Mouse (Mus musculus) megakaryocyte, adult 5-6 weeks (primary cell): ENCODE measurements around the gene Pigv. TPM values are rescaled to one million over a fixed set of nuclear protein-coding genes. Genes with fewer than 3 reads are reported as not detected.
"Not testable (repeated sequence)": the region's sequence is repeated elsewhere in the genome, so short reads cannot be mapped to it uniquely, and the experiment has no call there.

Source experiments
- ATAC-seq: 2 replicates; pipeline ENCODE4 v1.8.0; 2016; ENCODE audit warnings: mild to moderate bottlenecking, inconsistent platforms; ENCODE audit not compliant: poor library complexity, severe bottlenecking
- total RNA-seq, 2 experiments: library from RNA; stranded (forward) in 1 of 2; stranded (reverse) in 1 of 2; fragments of 153-499, 151-499 nt in 1 of 2; fragments of 221-1000, 200-1000 nt in 1 of 2; gene quantifications; 2 replicates each; pipeline versions ENCODE4 v1.2.3 to v1.2.4; 2015 to 2017

Gene Pigv
- total RNA-seq, 2 experiments from 2014 or later = 7.5 to 7.9 TPM

DNA sequence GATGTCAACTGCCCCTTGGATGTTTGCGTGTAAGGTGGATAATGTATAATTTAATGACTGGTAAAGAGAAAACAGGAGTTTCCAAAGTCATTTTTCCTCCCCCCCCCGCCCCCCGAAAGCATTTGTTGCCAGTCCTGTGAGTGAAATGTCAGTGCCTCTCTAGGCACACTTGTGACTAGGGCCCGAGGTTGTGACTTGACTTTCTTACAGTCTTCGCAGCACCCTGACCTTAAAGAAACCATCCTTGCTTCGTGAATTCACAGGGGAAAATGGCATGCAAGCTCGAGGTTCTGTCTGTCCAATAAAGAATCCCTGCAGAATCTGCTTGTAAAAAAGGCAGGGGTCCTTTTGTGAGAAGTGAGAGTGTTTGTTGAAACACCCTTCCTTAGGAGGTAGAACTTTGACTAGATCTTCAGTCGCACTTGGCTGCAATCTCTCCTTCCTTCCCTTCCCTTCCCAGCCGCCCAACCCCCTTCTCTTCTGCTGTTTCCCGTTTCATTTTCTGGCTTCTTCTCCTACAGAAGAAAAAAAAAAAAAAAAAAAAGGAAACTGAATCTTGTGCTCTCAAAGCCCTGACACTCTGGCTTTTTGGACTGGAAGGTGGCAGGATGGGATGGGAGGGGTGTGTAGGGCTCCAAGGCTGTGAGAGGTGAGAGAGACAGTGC lies 1.4 kb upstream of the Pigv start:
- ATAC-seq = 0 out of 2 replicates have a peak, but pooled peaks have one; percentile 9

- peak; percentile 16 for ATAC-seq
Observed at GRCm38 (mm10) chr4:133672845-133673647, 599 bp upstream of the Pigv start.

- peak; percentile 25; the same call in 1 of the 2 replicates for ATAC-seq
Observed at GRCm38 (mm10) chr4:133671184-133671880, 1.1 kb downstream of the Pigv start.

- no peak for ATAC-seq
Observed at GRCm38 (mm10) chr4:133669652-133670210, 2.7 kb downstream of the Pigv start.

GRCm38 (mm10) chr4:133668537-133668936 lies 3.9 kb downstream of the Pigv start:
- ATAC-seq = no peak

DNA sequence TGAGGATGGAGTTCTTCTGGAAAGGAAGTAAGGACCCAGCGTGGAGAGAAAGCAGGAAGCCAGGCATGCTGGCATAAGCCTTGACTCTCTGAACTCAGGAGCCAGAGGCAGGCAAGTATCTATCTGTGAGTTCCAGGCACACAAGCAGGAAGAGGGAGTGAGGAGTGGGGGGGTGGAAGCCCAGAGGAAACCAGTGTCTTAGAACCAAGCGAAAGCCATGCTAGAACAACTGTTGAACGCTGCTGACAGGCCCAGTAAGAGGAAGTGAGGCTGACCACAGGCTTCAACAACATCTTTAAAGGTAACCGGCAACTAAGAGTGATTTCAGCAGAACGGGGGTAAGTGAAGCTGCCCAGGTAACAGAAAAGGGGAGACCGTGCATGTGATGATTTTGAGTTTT lies 6.2 kb downstream of the Pigv start:
- ATAC-seq = peak; percentile 81

DNA sequence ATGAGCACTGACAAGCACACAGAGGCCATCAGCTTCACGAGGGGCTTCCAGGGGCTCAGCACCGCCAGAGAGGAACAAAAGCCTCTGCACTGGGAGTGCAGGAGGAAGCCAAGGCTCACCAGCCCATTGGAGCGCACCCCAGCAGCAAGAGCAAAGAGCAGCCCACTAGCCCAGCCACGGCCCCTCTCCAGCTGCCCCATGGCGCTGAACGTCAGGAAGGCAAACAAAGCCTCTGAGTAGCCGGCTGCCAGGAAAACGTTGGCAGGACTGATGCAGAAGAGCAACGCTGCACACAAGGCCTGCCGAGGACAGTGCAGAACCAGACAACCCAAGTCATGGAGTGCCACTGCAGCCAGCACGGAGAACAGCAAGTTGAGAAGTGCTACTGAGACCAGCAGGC lies 7.3 kb downstream of the Pigv start:
- ATAC-seq = no peak

GRCm38 (mm10) chr4:133662945-133663344 lies 9.5 kb downstream of the Pigv start:
- no peak for ATAC-seq

DNA sequence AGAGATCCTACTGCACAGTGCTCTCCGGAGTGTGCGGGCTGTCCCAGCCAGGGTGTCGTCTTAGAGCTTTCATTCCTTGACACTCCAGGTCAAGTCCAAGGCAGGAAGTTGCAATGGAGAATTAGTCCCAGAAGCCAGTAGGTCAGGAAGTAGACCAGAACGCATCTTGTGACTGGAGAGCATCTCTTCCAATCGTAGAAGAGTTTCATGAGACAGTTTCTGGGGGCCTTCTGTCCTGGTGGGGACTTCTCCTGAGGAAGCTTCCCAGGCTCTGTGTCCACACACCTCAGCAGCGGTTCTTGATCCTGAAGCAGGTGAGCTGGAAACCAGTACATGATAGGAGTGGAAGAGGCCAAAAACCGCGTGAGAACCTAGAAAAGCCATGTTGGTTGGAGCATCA lies 10.0 kb downstream of the Pigv start:
- ATAC-seq = no peak

DNA sequence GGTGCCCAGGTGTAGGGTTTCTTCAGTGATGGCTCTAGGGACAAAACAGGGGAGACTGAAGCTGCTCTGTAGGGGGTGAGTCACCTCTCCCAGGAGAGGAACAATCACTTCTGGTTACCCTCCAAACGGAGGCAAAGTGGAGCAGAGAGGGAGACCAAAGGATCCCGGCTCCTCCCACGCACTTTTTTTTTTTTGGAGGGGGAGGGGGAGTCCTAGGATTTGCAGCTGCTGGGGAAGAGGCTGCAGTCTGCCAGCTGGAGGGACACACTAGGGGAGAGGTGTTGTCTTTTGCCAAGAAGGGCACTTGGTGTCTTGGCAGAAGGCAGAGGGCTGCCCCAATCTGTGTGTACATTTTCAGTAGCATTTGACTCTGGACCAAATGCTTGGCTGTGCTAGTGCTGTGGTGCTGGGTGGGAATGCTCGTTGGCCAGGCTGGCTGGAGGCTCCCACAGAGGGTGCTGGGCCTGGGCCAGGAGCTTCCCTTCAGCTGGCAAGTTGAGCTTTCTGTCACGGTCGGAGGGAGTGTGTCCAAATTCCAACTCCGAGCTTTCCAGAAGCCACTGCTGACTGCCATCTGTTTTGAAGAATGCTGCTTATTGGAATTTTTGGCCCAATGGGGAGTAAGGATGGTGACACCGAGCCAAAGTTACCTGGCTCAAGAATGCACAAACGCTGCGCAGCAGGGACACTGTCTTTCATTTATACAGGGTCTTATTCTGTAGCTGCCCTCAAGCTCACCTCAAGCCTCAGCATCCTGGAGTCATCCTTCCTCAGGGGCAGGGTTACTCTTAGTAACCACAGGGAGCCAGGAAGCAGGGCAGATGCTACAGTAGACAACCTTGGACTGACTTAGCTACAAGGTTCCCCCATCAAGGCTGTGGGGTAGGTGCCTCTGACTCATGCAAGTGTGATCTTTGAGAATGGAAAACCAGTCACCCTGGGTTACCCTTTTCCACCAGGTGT lies 12.0 kb downstream of the Pigv start:
- ATAC-seq = peak; percentile 44

DNA sequence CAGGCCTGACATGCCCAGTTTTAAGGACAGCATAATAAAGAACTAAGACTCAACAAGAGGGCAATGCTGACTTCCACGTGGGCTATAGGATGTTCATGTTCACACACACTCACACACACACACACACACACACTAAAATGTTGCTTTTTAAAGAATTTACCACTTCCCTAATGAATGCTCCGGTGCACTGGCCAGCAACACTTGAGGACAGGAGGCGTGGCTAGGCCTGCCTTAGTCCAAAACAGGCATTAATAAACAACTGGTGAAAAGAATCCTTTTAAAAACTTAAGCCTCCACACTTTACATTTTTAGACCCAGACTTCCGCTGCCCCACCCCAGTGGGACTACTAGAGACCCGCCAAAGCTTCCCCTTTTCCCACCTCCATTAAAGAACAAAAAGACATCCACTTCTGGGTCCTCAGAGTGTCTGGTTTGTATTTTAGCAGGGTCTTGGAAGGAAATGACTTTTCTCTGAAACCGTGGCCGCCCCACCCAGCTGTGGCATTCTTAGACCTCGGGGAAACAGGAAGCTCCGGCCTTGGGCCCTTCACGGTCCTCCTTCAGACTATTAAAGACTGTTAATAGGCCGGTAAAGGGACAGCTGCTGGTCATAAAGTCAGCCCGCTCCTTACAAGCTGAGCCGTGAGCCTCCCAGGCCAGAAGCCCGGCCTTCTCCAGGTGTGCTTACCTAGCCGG lies 12.8 kb downstream of the Pigv start:
- ATAC-seq = peak; percentile 84

DNA sequence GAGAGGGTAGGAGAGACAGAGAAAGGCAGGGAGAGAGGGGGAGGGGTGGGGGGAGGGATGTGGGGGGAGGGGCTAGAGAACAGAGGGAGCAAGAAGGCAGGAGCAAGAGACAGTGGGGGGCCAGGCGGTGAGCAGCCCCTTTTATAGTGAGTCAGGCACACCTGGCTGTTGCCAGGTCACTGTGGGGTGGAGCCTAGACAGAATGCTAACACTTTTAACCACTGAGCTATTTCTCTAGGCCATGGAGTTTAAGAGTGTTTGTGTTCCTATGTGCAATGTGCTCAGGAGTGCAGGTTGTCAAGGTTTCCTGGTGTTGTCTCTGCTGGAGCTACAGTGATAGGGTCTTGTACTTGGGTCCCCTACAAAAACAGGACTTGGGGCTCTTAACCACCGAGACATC lies 13.7 kb downstream of the Pigv start:
- no peak for ATAC-seq

DNA sequence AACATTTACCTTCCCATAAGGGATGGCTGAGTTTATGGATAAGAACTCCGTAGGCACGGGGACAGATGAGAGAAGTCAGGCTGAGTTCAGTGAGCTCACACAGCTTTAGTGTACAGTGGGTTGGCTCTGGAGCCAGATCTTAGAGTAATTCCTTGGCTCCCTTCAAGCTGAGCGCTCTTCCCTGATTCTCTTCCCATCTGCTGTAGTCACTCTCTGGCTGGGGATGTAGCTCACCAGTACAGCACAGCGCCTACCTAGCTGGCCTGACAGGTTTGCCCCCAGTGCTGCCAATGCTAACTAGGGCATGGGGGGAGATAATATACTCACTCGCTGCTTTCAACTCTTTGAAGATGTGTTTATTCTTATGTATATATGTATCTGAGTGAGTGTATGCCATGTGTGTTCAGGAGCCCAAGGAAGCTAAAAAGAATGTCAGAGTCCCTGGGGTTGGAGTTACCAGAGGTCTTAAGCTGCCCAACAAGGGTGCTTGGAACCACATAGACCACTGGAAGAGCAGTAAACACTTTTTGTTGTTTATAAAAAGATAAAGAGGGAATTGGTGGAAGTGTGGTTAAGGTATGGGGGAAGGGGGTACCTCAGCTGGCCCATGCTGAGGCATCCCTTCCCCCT lies 14.5 kb downstream of the Pigv start:
- ATAC-seq = no peak

DNA sequence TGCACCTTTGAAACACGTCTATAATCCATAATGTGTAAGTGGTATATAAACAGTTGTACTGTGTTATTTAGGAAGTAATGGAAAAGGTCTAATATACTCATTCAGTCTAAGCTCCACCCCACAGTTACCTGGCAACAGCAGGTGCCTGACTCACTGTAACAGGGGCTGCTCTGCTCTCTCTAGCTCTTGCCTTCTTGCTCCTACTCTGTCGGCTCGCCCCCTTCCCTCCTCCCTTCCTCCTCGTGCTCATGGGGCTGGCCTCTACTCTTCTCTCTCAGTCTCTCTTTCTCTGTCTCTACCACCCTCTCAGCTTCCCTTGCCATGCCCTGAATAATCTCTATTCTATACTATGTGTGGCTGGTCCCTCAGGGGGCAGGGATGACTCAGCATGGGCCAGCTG lies 15.4 kb downstream of the Pigv start:
- no peak for ATAC-seq

DNA sequence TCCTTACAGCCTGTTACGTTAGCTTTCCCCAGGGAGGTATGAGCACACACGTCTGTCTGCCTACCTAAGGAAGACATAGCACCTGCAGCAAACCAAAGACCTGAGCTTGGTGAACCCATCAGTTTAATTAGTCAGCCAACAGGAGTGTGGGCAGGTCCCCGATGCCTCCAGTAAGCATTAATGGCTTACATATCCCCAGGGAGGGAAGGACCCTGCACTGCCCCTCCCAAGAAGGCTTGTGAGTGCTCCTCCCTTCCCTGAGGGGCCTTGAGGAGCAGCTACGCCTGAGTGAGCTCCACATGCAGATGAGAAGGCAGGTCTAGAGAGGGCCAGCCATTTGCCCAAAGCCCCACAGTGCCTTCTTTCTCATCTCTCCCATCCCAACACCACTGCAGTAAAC lies 16.2 kb downstream of the Pigv start:
- no peak for ATAC-seq

DNA sequence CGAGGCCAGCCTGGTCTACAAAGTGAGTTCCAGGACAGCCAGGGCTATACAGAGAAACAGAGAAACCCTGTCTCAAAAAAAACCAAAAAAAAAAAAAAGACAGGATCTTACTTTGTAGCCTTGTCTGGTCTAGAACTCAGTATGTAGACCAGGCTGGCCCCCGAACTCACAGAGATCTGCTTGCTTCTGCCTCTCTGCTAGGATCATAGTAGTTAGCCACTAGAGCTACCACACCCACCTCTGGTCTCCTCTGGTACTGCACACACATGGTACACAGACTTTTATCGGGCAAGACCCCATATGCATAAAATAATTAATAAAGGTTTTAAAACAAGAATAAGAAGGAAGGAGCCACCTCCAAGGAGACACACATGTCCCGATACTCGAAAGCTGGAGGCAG lies 18.4 kb downstream of the Pigv start:
- not testable (repeated sequence) for ATAC-seq

GRCm38 (mm10) chr4:133652746-133653145 lies 19.7 kb downstream of the Pigv start:
- no peak for ATAC-seq

- ATAC-seq = no peak
Observed at GRCm38 (mm10) chr4:133651986-133652385, 20.5 kb downstream of the Pigv start.

DNA sequence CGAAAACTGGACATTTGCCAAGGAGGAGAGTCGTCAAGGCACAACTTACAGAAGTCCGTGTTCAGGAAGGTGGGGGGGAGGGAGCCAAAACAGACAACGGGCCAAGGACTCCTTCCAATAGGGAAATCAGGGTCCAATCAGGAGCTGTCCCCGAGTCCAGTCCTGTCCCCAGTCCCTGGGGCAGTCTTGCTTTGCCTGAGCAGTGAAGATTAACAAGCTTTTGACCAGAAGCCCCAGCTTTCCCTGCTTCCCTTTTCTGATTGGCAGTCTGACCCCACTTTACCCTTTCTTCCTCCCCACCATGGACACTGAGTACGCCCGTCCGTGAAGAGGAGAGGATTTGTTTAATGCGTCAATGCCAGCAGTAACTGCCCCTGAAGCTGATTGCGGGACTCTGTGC lies 21.0 kb downstream of the Pigv start:
- peak; percentile 25; the same call in 1 of the 2 replicates for ATAC-seq
